Mouse (Mus musculus) forebrain, postnatal 0 days (tissue): ENCODE results near the gene Ppard. TPM values are rescaled to one million over a fixed set of nuclear protein-coding genes. Genes with fewer than 3 reads are reported as not detected.

Experiments used
- ATAC-seq: fragments of 200-750 bp; cut with Nextera tagmentation; 2 replicates; pipeline ENCODE4 v1.8.0; 2017; ENCODE audit warnings: mild to moderate bottlenecking, moderate library complexity
- DNase-seq: peaks from one replicate; pipeline ENCODE4 v3.0.0-alpha.2; 2015
- H3K27ac ChIP-seq: fragments of 300-500 bp; sonication (generic); 2 replicates; pipeline ENCODE4 v1.5.1; 2014; ENCODE audit warnings: low read depth, mild to moderate bottlenecking, antibody characterized with exemption, low read length, moderate library complexity, mixed read lengths
- H3K27me3 ChIP-seq: fragments of 300-500 bp; sonication (generic); 2 replicates; pipeline ENCODE4 v1.6.1; 2014; ENCODE audit warnings: mild to moderate bottlenecking, low read length, mixed read lengths; ENCODE audit not compliant: insufficient read depth
- H3K36me3 ChIP-seq: fragments of 300-500 bp; sonication (generic); 2 replicates; pipeline ENCODE4 v1.6.1; 2014; ENCODE audit warnings: mild to moderate bottlenecking, moderate library complexity; ENCODE audit not compliant: insufficient read depth
- H3K4me1 ChIP-seq: fragments of 300-500 bp; sonication (generic); 2 replicates; pipeline ENCODE4 v1.6.1; 2014; ENCODE audit warnings: antibody characterized with exemption; ENCODE audit not compliant: insufficient read depth
- H3K4me2 ChIP-seq: fragments of 300-500 bp; sonication (generic); 2 replicates; pipeline ENCODE4 v1.6.1; 2014; ENCODE audit warnings: low read depth, mild to moderate bottlenecking, moderate library complexity
- H3K4me3 ChIP-seq: fragments of 300-500 bp; sonication (generic); 2 replicates; pipeline ENCODE4 v1.5.1; 2014; ENCODE audit warnings: low read depth, low read length, mixed read lengths
- H3K9ac ChIP-seq: fragments of 300-500 bp; sonication (generic); 2 replicates; pipeline ENCODE4 v1.6.1; 2014; ENCODE audit warnings: mild to moderate bottlenecking
- H3K9me3 ChIP-seq: fragments of 300-500 bp; sonication (generic); 2 replicates; pipeline ENCODE4 v1.6.1; 2016; ENCODE audit warnings: low read length
- CTCF ChIP-seq: sonication (generic); IDR thresholded peaks from 2 replicates; pipeline ENCODE4 v1.5.1; 2016; ENCODE audit warnings: antibody characterized with exemption, control low read depth, low read depth
- WGBS: fragments of 180-500 bp; shearing (Covaris S2); extraction: QIAGEN DNeasy Blood & Tissue Kit; methylation state at CpG from one replicate; pipeline ENCODE4 v1.1.7; 2014; 5-methylcytosine and 5-hydroxymethylcytosine counted together
- polyA plus RNA-seq: library from polyadenylated mRNA; unstranded; fragments of >200 nt; fragmentation: Nextera tagmentation; extraction: Ambion mirVana; gene quantifications from 2 replicates; pipeline ENCODE4 v1.2.1, GENCODE M21; 2015
- total RNA-seq: library from RNA; depleted of rRNA; stranded (reverse); fragments of >200 nt; gene quantifications from 2 replicates; pipeline ENCODE4 v1.2.3, GENCODE M21; 2014

The Ppard gene
- total and polyA plus RNA-seq, 2 experiments from 2014 or later = 1.3 to 7.9 TPM

- Histone ChIP-seq H3K4me1 (no peaks in the 10 kb centered on the region), H3K9ac (no peak overlapping the region), H3K36me3 (no peaks in the 10 kb centered on the region), H3K27me3 (no peaks in the 10 kb centered on the region), H3K9me3 (no peaks in the 10 kb centered on the region), H3K27ac (no peak overlapping the region), H3K4me2 (no peak overlapping the region), H3K4me3 (no peak overlapping the region)
- DNase-seq (no peak), ATAC-seq (no peak)
- WGBS = 91% methylated on average over 10 of the region's 10 CpGs
- no peak for TF ChIP-seq CTCF
Observed at GRCm38 (mm10) chr17:28283199-28283598, 50.7 kb downstream of the Ppard start.

GRCm38 (mm10) chr17:28286133-28286532, 53.6 kb downstream of the Ppard start:
- no peak for ATAC-seq
- H3K27me3 ChIP-seq = no peaks in the 10 kb centered on the region
- DNase-seq = no peak
- no peaks in the 10 kb centered on the region for H3K36me3 ChIP-seq
- H3K9me3 ChIP-seq = no peaks in the 10 kb centered on the region
- H3K9ac ChIP-seq = no peak overlapping the region
- no peak overlapping the region for H3K4me3 ChIP-seq
- TF ChIP-seq CTCF = no peak
- no peak overlapping the region for H3K4me2 ChIP-seq
- H3K4me1 ChIP-seq = no peaks in the 10 kb centered on the region
- 90% methylated on average over 10 of the region's 10 CpGs for WGBS
- no peak overlapping the region for H3K27ac ChIP-seq

GRCm38 (mm10) chr17:28286964-28287363, 54.5 kb downstream of the Ppard start:
- ATAC-seq = no peak
- no peak overlapping the region for H3K4me2 ChIP-seq

GRCm38 (mm10) chr17:28287578-28287977, 55.1 kb downstream of the Ppard start:
- no peak for ATAC-seq

More at GRCm38 (mm10) chr17:28286964-28287363, 54.5 kb downstream of the Ppard start:
- H3K4me3 ChIP-seq = no peak overlapping the region
- H3K9ac ChIP-seq = no peak overlapping the region
- no peaks in the 10 kb centered on the region for H3K27me3 ChIP-seq
- no peaks in the 10 kb centered on the region for H3K9me3 ChIP-seq
- DNase-seq = no peak
- TF ChIP-seq CTCF = no peak
- no peaks in the 10 kb centered on the region for H3K36me3 ChIP-seq
- H3K27ac ChIP-seq = no peak overlapping the region
- no peaks in the 10 kb centered on the region for H3K4me1 ChIP-seq
- WGBS = 46% methylated on average over 5 of the region's 5 CpGs

GRCm38 (mm10) chr17:28287980-28288379, 55.5 kb downstream of the Ppard start:
- Histone ChIP-seq H3K9ac (no peak overlapping the region), H3K4me1 (no peaks in the 10 kb centered on the region), H3K27me3 (no peaks in the 10 kb centered on the region), H3K4me2 (no peak overlapping the region), H3K9me3 (no peaks in the 10 kb centered on the region), H3K4me3 (no peak overlapping the region), H3K36me3 (no peaks in the 10 kb centered on the region), H3K27ac (no peak overlapping the region)
- 63% methylated on average over 5 of the region's 5 CpGs for WGBS
- peak; percentile 50; the same call in 1 of the 2 replicates for TF ChIP-seq CTCF
- ATAC-seq = no peak
- DNase-seq = no peak

More at GRCm38 (mm10) chr17:28287578-28287977, 55.1 kb downstream of the Ppard start:
- Histone ChIP-seq H3K4me2 (no peak overlapping the region), H3K9ac (no peak overlapping the region), H3K9me3 (no peaks in the 10 kb centered on the region), H3K4me3 (no peak overlapping the region), H3K27me3 (no peaks in the 10 kb centered on the region), H3K4me1 (no peaks in the 10 kb centered on the region), H3K36me3 (no peaks in the 10 kb centered on the region), H3K27ac (no peak overlapping the region)
- no peak for TF ChIP-seq CTCF
- peak; percentile 7 for DNase-seq
- 59% methylated on average over 8 of the region's 8 CpGs for WGBS

GRCm38 (mm10) chr17:28290262-28290661, 57.8 kb downstream of the Ppard start:
- no peak for TF ChIP-seq CTCF
- H3K36me3 ChIP-seq = no peaks in the 10 kb centered on the region
- no peak overlapping the region for H3K27ac ChIP-seq
- H3K4me2 ChIP-seq = no peak overlapping the region
- H3K4me1 ChIP-seq = no peaks in the 10 kb centered on the region
- H3K27me3 ChIP-seq = no peaks in the 10 kb centered on the region
- DNase-seq (peak; percentile 24), ATAC-seq (no peak)
- 73% methylated on average over 3 of the region's 3 CpGs for WGBS
- no peak overlapping the region for H3K9ac ChIP-seq
- H3K9me3 ChIP-seq = no peaks in the 10 kb centered on the region
- no peak overlapping the region for H3K4me3 ChIP-seq

GRCm38 (mm10) chr17:28290671-28291070, 58.2 kb downstream of the Ppard start:
- WGBS = 82% methylated on average over 11 of the region's 11 CpGs

More at GRCm38 (mm10) chr17:28290671-28291070, 58.2 kb downstream of the Ppard start:
- DNase-seq (no peak), ATAC-seq (no peak)
- H3K36me3 ChIP-seq = no peaks in the 10 kb centered on the region
- H3K4me2 ChIP-seq = no peak overlapping the region
- no peak overlapping the region for H3K4me3 ChIP-seq
- no peaks in the 10 kb centered on the region for H3K4me1 ChIP-seq
- H3K9me3 ChIP-seq = no peaks in the 10 kb centered on the region
- H3K27me3 ChIP-seq = no peaks in the 10 kb centered on the region
- no peak overlapping the region for H3K27ac ChIP-seq
- TF ChIP-seq CTCF = no peak
- no peak overlapping the region for H3K9ac ChIP-seq
